Mouse (Mus musculus) cerebellum, adult 11-12 months (tissue): ENCODE results near the gene Zfp652.
"Not testable (repeated sequence)": the region's sequence is repeated elsewhere in the genome, so short reads cannot be mapped to it uniquely, and the experiment has no call there.

ENCODE experiments used
- DNase-seq: peaks from one replicate; pipeline ENCODE4 v3.0.0; 2022

Zfp652 gene

DNA sequence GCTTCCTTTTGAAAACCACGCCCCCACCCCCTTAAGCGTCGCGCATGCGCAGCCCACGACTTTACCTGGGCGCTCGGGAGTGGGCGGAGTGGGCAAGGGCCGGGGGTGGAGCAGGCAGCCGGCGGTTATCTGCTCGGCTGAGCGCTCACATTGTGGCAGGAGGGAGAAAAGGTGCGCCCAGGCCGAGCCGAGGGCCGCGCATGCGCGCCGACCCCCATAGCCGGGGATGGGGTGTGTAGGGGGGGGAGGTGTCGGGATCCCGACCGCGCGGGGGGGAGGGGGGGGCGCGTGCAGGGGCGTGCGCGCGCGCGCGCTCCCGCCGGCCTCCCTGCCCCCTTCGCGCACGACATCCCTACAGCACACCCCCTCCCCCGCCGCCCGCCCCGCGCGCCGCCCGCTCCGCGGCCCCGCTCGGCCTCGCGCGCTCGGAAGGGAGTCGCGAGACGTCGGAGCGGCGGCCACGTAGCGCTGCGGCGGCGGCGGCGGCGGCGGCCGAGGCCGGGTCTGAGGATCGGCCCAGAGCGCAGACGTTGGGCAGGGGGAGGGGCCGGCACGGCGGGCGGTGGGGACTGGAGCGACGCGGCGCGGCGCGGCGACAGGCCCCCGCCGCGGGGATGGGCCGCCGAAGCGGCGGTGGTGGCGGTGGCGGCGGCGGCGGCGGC, at the start of gene Zfp652:
Gene Zfp652, plus strand, starts transcription at position 111 of the 662 bp plus-strand sequence.
- DNase-seq = peak; percentile 97

DNA sequence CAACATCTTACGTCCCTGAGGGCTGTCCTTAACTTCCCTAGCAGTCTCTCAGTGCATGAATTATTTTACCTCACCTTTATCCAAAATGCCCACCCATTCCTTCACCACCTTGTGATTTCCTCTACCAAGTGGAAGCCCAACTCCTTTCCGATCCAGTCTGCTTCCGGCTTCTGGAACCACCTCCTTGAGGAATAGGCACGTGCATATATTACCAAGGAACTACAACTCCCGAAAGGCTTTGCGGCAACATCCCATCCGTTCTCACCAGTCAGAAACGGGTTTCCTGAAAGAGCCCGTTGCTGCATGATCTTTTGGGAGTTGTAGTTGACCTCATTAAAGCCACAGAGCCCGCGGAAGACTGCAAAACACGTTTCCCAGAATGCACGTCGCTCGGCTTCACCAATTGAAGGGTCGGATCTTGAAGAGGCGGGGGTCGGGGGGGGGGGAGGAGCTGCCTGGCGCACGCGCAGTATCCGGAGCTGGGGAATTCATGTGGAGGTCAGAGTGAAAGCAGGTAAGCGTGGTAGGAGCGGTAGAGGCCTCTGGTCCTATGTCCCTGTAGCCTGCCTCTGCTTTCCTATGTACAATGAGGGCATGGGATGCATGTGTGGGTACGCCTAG, 45.8 kb upstream of the Zfp652 start, which contains the start of gene Phb:
Gene Phb, plus strand, starts transcription at position 429 of the 621 bp plus-strand sequence.
- DNase-seq = peak; percentile 96

DNA sequence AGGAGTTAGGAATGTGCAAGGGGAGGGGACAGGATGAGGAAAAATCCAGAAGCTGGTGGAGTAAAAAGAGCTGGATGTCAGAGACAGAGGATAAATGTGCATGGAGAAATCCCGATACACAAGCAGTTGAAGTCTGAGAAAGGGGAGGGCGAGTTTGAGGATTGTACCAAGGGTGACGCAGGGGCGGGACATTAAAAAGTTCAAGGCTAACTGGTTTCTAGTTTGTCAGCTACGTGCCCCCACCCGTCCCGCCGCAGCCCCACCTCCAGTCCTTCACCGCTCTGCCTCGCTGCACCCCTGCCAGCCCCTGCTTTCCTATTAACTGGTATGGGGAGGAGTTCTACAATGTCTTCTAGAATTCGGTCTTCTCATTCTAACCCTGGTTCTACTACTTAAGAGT, 45.3 kb upstream of the Zfp652 start:
- no peak for DNase-seq

DNA sequence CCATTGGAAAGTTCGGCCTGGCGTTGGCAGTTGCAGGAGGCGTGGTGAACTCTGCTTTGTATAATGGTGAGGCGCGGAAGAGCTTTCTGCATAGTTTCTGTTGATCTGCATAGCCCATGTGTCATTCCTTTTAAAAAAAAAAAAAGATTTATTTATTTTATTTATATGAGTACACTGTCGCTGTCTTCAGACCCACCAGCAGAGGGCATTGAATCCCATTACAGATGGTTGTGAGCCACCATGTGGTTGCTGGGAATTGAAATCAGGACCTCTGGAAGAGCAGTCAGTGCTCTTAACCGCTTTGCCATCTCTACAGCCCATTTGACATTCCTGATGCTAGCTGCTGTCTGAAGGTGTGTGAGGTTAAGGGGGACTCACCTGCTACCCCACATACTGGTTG, 44.4 kb upstream of the Zfp652 start:
- DNase-seq = not testable (repeated sequence)

DNA sequence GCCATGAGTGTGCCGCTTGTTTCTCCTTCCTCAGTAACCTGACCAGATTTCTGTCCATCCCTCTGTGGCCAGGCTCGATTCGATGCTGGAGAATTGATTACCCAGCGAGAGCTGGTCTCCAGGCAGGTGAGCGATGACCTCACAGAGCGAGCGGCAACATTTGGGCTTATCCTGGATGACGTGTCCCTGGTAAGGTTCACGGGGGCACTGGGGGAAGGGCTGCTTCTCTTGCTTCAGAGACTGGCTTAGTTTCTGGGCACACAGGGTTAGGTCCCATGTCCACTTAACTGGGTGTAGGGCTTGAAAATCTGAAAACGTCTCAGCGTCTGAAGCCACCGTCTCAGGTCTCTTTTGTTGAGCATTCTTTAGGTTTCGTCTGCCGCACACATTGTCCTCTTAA, 37.0 kb upstream of the Zfp652 start:
- DNase-seq = no peak

DNA sequence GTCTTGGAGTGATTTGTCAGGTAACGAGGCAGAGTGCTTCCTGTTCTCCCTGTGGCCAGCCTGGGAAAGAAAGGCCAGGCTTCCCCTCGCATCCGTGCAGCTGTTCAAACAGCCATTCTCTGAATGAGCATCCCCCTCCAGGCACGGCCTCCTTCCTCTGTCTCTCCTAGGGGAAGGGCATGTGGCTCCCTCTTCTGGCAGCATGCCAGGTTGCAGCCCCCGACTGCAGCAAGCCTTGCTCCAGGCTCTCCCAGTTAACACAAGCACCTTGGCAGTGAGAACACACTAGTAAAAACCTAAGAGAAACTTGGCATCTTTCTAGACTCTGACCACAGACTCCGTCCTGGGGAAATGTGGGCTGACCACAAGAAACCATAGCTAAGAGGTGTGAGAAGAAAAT, 36.2 kb upstream of the Zfp652 start:
- no peak for DNase-seq

DNA sequence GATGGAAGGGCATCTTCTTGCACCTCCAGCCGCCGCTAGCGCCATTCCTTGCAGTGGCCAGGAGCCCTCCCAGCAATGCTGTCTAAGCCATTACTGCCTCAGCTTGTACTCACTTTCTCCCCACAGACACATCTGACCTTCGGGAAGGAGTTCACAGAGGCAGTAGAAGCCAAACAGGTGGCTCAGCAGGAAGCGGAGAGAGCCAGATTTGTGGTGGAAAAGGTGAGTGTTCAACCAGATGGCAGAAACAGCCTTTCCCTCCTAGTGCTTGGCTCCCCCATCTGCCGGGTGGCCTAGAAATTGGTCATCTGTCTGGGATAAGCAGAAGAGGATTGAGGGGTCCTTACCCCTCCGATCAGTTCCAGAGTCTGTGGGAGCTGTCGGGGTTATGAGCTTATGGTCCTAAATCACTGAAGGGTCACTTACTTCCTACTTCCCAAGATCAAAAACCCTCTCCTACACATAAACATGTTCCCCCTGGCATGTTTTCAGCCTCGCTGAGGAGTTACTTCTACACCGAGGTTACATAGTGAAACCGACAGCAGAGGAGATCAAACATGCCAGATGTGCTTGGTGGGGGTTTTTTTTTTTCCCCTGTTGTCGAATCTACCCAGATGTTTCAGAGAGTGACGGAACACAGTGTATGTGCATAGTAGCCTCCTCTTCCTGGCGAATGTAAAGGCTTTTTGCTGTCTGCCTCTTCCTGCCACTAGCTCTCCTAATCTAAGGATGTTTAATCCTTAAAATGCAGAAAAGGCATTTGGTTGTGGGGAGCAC, 34.4 kb upstream of the Zfp652 start:
- DNase-seq = no peak

DNA sequence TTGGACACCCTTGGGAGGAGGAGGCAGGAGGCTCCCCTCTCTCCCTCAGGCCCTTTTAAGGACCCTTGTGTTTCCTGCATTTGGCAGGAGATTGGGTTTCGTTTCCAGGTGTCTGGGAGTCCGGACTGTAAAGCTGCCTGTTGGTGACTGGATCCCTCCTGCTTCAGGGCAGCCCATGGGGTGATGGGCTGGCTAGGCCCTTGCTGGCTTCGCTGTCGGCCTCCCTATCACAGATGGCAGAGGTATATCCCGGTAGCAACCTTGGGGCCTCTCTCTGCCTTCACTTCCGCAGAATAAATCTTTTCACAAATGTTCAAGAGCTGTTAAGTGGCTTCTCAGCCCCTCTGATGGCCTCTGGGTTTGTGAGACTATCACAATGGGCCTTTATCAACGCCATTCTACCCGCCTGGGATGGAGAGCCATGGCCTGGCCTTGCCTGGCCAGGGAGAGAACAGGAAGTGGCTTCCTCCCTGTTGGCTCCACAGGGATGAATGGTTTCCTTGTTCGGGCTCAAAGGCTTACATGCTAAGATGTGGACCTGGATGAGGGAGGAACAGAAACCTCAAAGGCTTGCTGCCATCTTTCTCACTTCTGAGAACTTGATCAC, 30.4 kb upstream of the Zfp652 start:
- no peak for DNase-seq

DNA sequence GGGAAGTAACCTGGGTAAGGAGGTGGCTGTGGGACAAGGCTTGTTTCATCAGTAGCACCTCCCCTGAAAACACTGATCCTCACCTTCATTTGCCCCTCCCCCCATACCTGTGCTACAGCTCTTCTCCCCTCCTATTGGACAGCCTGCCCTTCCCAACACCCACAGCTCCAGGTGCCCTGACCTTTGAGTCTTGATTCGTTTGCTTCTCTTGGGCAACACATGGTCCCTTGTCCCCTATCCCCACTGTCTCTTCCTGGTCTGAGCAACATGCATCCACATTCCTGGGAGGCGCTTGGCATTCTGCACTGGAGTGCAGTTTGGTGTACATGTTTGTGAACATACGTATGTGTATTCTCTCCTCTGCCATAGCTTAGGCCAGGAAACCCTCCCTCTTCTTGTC, 29.5 kb upstream of the Zfp652 start:
- no peak for DNase-seq

DNA sequence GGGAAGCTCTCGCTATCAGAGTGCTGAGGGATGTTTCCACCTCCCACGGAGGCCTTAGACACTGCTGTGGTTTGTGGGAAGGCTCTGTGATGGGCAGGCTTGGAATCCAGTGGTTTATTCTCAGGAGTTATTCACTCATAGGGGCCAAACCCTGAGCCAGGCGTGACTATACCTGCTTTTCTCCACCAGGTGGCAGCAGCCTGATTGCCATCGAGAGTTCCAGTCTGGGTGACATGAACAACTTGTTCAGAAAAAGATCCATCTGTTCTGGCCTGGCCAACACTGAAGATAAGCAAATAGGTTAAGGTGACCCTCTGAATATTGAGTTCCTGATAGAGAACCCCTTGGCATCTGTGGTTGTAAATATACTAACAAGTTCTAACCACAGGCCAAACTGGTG, 26.4 kb upstream of the Zfp652 start:
- DNase-seq = peak; percentile 59

DNA sequence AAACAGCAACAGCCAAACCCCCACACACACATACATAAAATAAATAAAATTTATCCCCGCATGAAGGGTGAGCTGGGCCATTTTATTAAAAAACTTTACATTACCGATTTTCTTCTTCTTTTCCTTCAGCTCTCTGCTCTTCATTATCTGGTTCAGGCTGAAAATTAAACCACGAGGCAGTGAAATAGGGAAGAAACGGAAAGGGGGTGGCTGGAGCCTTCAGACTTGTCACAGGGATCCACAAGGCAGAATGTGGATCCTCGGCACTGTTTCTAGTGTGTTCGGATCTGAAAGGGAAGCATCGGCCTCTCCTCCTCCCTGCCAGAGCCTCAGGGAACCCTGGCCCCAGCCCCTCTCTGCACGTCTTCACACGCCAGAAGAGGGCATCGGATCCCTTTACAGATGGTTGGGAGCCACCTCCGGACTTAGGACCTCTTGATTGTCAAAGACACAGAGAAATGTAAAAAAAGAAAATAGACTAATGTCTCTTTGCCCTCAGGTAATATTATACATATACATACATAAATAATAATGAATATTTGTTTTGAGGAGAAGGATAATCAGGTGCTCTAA, 25.3 kb upstream of the Zfp652 start:
- no peak for DNase-seq

DNA sequence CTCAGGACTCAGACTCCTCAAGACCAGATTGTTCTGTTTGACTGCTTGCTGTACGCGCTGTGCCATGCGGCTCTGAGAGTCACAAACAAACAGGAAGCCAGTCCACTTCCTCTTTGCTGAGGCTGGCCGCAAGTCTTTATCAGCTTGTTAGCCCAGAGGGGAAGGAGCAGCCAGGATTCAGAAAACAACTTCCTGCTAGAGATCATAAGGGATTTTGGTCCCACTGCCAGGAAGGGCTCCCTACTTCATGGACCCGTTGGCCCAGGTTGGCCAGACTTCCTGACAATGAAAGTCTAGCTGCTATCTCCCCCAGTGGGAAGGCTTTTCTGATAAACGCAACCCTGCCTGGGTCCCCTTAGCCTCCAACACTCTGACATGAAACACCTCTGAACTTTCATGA, 24.0 kb upstream of the Zfp652 start:
- no peak for DNase-seq

DNA sequence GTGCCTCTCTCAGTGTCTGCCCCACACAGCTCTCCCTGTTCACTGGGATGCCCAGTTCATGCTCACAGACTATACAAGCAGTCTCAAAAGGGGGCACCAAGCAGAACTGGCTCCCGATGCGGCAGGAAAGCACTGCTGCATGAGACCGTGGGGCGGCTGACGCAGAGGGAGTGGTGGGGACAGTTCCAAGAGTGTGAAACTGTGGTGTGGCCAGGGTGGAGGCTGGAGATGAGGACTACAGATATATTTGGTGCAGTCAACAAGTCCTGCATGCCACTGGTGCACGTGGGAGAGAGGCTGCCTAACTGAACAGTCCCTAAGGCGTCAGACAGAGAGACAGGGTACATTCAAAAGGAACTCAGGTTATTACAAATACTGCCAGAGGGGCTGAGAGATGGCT, 23.5 kb upstream of the Zfp652 start:
- no peak for DNase-seq

DNA sequence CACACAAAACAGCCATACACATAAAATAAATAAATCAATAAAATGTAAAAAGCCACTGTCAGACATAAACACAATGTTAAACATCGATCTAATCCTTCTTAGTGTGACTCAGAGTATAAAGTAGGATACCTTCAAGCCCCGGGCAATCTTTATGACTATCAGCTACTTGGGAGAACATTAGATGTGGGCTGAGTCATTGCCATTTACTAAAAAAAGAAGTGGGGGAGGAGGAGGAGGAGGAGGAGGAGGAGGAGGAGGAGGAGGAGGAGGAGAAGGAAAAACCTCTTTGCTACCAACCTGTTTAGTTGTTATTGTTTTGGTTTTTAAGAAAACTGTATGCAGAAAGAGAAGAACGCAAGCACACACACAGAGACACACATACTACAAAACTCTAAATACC, 22.9 kb upstream of the Zfp652 start:
- DNase-seq = no peak

DNA sequence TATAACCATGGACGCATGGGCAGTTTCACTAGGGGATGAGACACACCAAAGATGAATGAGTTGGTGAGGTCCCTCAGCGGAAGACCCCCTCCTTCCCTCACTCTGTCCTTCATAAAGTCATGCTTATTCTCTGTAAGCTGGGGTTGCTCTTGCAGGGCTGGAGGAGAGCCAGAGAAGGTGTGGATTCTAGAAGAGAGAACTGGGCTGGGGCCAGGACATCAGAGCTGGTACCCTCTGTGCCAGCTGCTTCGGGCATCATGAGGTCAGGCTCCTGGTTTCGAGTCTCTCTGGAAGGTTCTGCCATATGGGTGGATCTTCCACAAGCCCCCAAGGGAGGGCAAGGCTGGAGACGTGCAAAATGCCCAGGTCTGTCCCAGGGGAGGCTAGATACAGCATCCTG, 13.9 kb upstream of the Zfp652 start:
- no peak for DNase-seq

DNA sequence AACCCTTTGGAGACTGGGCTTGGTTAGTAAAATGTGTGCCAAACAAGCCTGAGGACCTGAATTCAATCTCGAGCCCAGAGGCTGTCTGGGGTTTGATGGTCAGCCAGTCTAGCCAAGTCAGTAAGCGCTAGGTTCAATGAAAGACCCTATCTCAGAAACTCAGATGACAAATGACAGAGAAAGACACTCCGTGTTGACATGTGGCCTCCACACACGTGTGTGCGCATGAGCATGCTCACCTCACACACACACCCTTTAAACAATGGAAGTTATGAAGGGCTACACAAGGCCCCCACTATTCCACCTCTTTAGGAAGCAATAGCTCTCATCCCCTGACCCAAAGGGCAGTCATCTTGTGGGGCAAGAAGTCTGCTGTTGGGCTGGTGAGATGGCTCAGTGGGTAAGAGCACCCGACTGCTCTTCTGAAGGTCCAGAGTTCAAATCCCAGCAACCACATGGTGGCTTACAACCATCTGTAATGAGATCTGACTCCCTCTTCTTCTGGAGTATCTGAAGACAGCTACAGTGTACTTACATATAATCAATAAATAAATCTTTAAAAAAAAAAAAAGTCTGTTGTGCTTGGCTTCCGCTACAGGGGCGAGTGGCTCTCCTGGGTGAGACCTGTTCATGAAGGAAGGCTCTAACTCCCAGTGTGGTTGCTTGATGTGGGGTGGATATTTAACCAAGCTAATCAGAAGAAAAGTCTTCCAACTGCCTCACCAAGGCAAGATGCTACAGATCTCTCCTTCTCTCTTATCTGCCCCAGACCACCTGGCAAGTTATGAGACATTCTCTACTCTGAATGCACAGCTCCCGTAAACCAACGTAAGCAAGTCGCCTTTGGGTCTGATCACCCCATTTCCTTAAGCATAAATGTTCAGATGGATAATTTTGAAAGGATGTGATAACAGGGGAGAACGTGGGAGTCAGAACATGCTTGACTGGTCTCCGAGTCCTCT, 11.4 kb upstream of the Zfp652 start:
- DNase-seq = no peak

DNA sequence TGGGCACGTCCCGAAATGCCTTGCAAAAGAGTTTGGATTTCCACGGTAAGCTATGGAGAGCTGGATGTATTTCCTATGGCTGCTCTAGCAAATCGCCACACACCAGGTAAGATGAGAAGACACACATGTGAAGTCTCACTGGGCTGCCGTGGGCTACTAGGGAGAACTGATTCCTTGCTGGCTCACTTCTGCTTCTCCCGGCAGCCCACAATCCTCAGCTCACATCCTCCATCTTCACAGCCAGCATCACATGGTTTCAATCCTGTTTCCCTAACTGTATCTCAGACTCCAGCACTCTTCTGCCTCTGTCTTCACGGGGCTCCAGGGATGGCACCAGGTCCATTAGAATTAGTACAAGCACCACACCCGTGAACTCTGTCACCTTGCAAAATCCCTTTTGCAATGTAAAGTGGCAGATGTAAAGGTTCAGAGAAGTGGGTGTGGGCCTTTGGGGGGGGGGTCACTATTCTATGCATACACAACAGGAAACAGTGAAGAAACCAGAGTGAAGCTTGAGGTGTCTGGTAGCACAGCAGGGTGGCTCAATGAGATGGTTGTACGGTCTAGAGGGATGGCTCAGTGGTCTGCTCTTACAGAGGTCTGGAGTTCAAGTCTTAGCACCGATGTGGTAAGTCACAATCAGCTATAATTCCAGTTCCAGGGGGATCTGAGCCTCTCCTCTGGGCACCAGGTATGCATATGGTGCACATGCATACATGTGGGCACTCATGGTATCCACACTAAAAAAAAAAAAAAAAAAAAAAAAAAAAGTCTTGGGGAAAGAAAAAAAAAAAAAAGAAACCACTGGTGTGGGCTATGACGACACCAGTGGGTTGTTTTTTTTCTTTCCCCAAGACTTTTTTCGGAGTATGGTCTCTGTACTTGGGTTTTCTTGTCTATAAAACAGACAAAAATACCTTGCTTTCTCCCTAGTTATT, 8.2 kb upstream of the Zfp652 start:
- no peak for DNase-seq

DNA sequence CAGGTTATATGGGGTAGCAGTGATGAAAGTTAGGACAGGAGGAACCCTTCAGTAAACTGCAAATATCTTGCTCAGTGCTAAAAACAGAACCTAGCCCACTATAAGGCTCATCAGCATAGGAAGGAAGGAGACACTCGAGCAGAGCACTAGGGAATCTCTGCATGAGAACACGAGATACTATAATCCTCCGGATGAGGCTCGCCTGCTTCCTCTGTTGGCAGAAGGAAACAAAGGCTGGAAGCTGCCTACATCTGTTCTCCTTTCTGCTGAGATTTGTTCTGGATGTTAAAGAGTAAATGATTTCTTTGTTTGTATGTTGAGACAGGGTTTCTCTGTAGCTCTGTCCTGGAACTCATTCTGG, 7.5 kb upstream of the Zfp652 start:
- DNase-seq = no peak

DNA sequence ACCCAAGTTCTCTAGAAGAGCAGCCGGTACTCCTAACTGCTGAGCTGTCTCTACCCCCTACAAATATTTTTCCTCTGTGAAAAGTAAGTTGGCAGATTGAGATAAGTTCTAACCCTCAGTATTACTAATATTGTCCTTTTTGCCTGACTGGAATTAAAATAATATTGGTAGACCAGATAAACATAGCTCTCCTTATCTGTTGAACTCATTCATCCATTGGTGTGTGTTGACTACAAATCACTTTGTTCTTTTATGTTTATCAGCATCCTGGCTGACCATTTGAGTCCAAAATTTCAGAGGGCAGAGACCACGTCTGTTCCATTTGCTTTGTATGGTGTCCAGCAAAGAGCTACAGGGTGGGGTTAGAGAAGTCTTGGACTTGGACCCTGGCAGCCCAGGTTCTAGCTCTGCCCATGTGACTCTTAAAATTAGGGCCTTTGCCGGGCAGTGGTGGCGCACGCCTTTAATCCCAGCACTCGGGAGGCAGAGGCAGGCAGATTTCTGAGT, 2.9 kb upstream of the Zfp652 start:
- DNase-seq = no peak

DNA sequence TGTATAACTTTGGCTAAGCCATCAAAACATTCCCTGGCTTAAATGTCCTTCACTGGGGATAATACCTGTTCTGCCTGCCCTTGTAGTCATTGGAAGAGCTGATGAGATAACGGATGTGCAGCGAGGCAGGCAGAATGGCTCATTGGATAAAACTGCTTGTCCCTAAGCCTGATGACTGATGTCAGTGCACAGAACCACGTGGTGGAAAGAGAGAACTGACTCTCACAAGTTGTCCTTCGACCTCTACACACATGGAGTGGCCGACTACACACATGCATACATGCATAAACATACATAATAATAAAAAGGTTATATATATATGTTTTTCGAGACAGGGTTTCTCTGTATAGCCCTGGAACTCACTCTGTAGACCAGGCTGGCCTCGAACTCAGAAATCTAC, 2.0 kb upstream of the Zfp652 start:
- no peak for DNase-seq

DNA sequence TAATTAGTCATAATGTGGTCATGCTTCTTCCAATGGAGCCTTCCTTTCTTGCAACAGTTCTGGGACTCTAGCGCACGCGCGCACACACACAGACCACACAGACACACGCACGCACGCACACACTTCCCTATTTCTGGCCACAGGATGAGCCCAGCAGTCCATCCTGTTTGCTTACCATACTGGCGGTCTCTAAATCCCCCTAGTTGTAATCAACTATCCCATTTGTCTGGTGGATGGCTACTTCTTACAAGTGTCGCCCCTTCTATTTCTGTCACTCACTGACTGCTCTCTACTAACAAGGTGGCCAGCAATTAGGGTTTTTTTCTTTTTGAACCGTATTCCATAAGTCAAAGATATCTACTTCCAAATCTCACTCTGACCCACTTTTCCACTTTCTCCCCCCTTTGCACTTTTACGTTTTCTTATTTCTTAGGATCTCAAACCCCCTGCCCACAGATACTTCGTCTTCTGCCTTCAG, 349 bp upstream of the Zfp652 start:
- peak; percentile 52 for DNase-seq
